Mouse (Mus musculus): ENCODE measurements around the gene Gpr162. TPM values are rescaled to one million over a fixed set of nuclear protein-coding genes. Genes with fewer than 3 reads are reported as not detected.
A peak's percentile ranks its signal among the peaks of the same experiment; 100 is the strongest.

The Gpr162 gene
- polyA plus RNA-seq, 1 experiment: 163 TPM

DNA sequence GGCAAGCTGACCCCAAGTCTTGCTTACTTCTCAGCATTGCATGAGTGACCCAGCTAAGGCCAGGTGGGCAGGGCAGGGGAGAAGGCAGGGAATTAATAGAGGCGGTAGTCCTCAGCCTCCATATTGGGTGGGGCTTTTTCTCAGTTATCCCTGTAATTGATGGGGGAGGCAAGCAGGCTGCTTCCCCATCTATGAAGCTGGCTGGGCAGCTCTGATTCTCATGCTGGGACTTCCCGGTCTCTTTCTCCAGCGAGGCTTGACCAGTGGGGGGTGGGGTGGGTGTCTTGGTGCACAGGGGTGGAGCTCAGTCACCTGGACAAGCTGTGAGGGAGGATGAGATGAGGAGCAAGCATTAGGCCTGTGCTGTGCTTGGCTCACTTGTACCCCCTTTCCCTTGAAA lies 2.0 kb downstream of the Gpr162 start:
- H3K4me3 ChIP-seq (ENCODE audit: insufficient read depth, low read length): peak overlapping the region; percentile 92
- TF ChIP-seq CTCF (IDR thresholded peaks at IDR 0.05; ENCODE audit: extremely low read depth, insufficient read depth, low read length): no peak
- TF ChIP-seq POLR2A (IDR thresholded peaks at IDR 0.05; ENCODE audit: extremely low read depth, insufficient read depth, low read length): no peak
- H3K4me1 ChIP-seq (ENCODE audit: control insufficient read depth, insufficient read depth, low read length): peaks cover 4% of the 10 kb centered on the region
- H3K27ac ChIP-seq (ENCODE audit: insufficient read depth, low read length): peak overlapping the region; percentile 27

- H3K4me1 ChIP-seq (ENCODE audit: control insufficient read depth, insufficient read depth, low read length): peaks cover 4% of the 10 kb centered on the region
- peak overlapping the region; percentile 92; the same call in 1 of the 2 replicates for H3K4me3 ChIP-seq (ENCODE audit: insufficient read depth, low read length)
- 0 out of 2 replicates have a peak overlapping the region, but pooled peaks have one; percentile 16 for H3K27ac ChIP-seq (ENCODE audit: insufficient read depth, low read length)
- TF ChIP-seq CTCF (IDR thresholded peaks at IDR 0.05; ENCODE audit: extremely low read depth, insufficient read depth, low read length) (no peak), POLR2A (IDR thresholded peaks at IDR 0.05; ENCODE audit: extremely low read depth, insufficient read depth, low read length) (no peak; the same call in 1 of the 2 replicates)
Observed at GRCm38 (mm10) chr6:124861266-124861665, 2.5 kb downstream of the Gpr162 start.

DNA sequence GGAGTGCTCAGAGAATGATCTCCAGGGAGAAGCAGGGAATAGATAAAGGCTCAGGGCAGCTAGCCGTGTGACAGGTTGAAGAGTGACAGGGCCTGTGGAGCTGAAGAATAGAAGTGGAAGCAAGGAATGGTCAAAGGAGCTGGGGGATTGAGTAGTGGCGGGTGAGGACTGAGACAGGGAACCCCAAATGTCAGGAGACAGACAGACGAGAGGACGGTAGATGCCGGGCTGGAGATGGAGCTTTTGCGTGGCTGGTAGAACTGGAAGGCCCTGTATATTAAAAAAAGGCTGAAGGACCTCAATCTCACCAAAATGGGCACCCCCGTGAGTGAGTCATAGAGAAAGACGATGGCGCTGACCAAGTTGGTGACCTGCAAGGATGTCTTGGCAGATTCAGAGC lies 3.3 kb downstream of the Gpr162 start:
- Histone ChIP-seq H3K27ac (ENCODE audit: insufficient read depth, low read length) (no peak overlapping the region), H3K4me3 (ENCODE audit: insufficient read depth, low read length) (no peak overlapping the region), H3K4me1 (ENCODE audit: control insufficient read depth, insufficient read depth, low read length) (peaks cover 4% of the 10 kb centered on the region)
- TF ChIP-seq CTCF (IDR thresholded peaks at IDR 0.05; ENCODE audit: extremely low read depth, insufficient read depth, low read length) (no peak), POLR2A (IDR thresholded peaks at IDR 0.05; ENCODE audit: extremely low read depth, insufficient read depth, low read length) (no peak)

GRCm38 (mm10) chr6:124859725-124860124 lies 4.1 kb downstream of the Gpr162 start:
- peak overlapping the region; percentile 9; the same call in 1 of the 2 replicates for H3K4me3 ChIP-seq (ENCODE audit: insufficient read depth, low read length)
- TF ChIP-seq CTCF (IDR thresholded peaks at IDR 0.05; ENCODE audit: extremely low read depth, insufficient read depth, low read length): peak; percentile 80
- peak; percentile 45; the same call in 1 of the 2 replicates for TF ChIP-seq POLR2A (IDR thresholded peaks at IDR 0.05; ENCODE audit: extremely low read depth, insufficient read depth, low read length)
- peak overlapping the region; percentile 17; the same call in 1 of the 2 replicates for H3K27ac ChIP-seq (ENCODE audit: insufficient read depth, low read length)
- H3K4me1 ChIP-seq (ENCODE audit: control insufficient read depth, insufficient read depth, low read length): peaks cover 4% of the 10 kb centered on the region

DNA sequence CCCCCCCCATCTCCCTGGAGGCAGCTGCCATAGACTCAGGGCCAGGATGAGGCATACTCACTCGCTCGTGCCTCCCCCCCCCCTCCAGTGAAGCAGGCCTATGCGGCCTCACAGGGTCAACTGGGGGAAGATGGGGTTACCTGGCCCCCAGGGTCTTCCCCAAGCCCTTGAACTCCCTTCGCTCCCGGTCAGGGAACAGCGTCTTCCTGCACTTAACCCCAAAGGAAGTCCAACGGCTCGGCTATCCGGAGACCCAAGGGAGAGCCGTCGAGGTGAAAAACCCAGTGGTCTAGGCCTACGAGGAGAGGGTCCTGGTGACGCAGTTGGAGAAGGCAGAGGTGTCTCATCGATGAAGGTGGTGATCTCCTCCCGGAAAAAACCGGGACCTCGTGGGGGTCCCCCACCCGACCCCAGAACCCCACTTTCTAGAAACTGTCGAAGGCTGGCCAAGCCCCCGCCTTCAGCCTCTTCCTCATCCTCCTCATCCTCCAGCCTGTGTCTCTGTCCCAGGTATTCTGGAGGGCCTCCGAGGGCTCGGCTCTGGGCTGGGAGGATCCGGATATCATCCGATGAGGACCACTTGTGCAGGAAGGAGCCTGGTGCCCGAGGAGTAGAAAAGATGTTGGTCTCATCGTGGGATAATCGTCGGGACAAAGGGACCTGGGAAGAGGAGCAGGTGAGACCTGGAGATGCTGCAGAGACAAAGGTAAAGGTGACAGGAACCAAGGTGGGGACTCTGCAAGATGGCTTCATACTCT lies 5.0 kb downstream of the Gpr162 start:
- Histone ChIP-seq H3K27ac (ENCODE audit: insufficient read depth, low read length) (no peak overlapping the region), H3K4me1 (ENCODE audit: control insufficient read depth, insufficient read depth, low read length) (peaks cover 4% of the 10 kb centered on the region), H3K4me3 (ENCODE audit: insufficient read depth, low read length) (no peak overlapping the region)
- TF ChIP-seq POLR2A (IDR thresholded peaks at IDR 0.05; ENCODE audit: extremely low read depth, insufficient read depth, low read length): no peak
- TF ChIP-seq CTCF (IDR thresholded peaks at IDR 0.05; ENCODE audit: extremely low read depth, insufficient read depth, low read length): no peak

- TF ChIP-seq CTCF (IDR thresholded peaks at IDR 0.05; ENCODE audit: extremely low read depth, insufficient read depth, low read length) (no peak), POLR2A (IDR thresholded peaks at IDR 0.05; ENCODE audit: extremely low read depth, insufficient read depth, low read length) (peak; percentile 49; the same call in 1 of the 2 replicates)
- Histone ChIP-seq H3K27ac (ENCODE audit: insufficient read depth, low read length) (no peak overlapping the region), H3K4me3 (ENCODE audit: insufficient read depth, low read length) (peak overlapping the region; percentile 36), H3K4me1 (ENCODE audit: control insufficient read depth, insufficient read depth, low read length) (peaks cover 4% of the 10 kb centered on the region)
Observed at GRCm38 (mm10) chr6:124857840-124858530, 5.8 kb downstream of the Gpr162 start.

GRCm38 (mm10) chr6:124856916-124857839 lies 6.6 kb downstream of the Gpr162 start, which contains the start of gene P3h3:
Gene P3h3, minus strand, starts transcription at chr6:124857752.
- H3K27ac ChIP-seq (ENCODE audit: insufficient read depth, low read length): peak within 1 kb of the TSS; percentile 51; the same call in 1 of the 2 replicates
- peak within 1 kb of the TSS; percentile 36 for H3K4me3 ChIP-seq (ENCODE audit: insufficient read depth, low read length)
- TF ChIP-seq POLR2A (IDR thresholded peaks at IDR 0.05; ENCODE audit: extremely low read depth, insufficient read depth, low read length) (no peak), CTCF (IDR thresholded peaks at IDR 0.05; ENCODE audit: extremely low read depth, insufficient read depth, low read length) (0 out of 2 replicates have a peak, but pooled peaks have one; percentile 14)
- H3K4me1 ChIP-seq (ENCODE audit: control insufficient read depth, insufficient read depth, low read length): peaks cover 4% of the 10 kb centered on the region

GRCm38 (mm10) chr6:124856321-124856720 lies 7.5 kb downstream of the Gpr162 start:
- peak overlapping the region; percentile 36 for H3K4me3 ChIP-seq (ENCODE audit: insufficient read depth, low read length)
- H3K4me1 ChIP-seq (ENCODE audit: control insufficient read depth, insufficient read depth, low read length): peaks cover 3% of the 10 kb centered on the region
- TF ChIP-seq POLR2A (IDR thresholded peaks at IDR 0.05; ENCODE audit: extremely low read depth, insufficient read depth, low read length) (peak; percentile 71; the same call in 1 of the 2 replicates), CTCF (IDR thresholded peaks at IDR 0.05; ENCODE audit: extremely low read depth, insufficient read depth, low read length) (no peak)
- H3K27ac ChIP-seq (ENCODE audit: insufficient read depth, low read length): no peak overlapping the region

DNA sequence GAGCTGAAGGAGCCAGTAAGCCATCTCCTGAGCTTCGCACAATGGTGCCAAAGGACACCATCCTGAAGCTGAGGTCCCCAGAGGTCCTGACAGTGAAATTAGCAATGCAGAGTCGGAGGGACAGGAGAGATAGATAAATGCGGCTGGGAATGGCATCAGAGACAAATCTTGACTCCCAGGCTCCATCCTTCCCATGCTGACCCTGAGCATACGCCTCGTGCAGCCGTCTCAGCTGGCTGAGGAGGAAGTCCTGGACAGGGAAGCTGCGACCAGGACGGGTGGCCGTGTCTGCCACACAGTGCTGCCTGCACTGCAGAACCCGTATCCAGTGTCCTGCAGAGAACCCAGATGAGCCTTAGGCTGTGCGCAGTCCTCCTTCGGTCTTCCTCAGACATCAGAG lies 9.1 kb downstream of the Gpr162 start:
- H3K4me1 ChIP-seq (ENCODE audit: control insufficient read depth, insufficient read depth, low read length): no peaks in the 10 kb centered on the region
- TF ChIP-seq CTCF (IDR thresholded peaks at IDR 0.05; ENCODE audit: extremely low read depth, insufficient read depth, low read length) (no peak), POLR2A (IDR thresholded peaks at IDR 0.05; ENCODE audit: extremely low read depth, insufficient read depth, low read length) (no peak)
- H3K27ac ChIP-seq (ENCODE audit: insufficient read depth, low read length): no peak overlapping the region
- no peak overlapping the region for H3K4me3 ChIP-seq (ENCODE audit: insufficient read depth, low read length)

Measured in cortical plate, adult 2 months (tissue).